Mouse (Mus musculus) inflammation-experienced regulatory T-cells, adult 6 months (primary cell): ENCODE data around the gene Olfr1269. TPM values are rescaled to one million over a fixed set of nuclear protein-coding genes. Genes with fewer than 3 reads are reported as not detected.

Experiments
- ATAC-seq: one replicate; pipeline ENCODE4 v1.8.0; 2017
- polyA plus RNA-seq, 3 experiments: library from polyadenylated mRNA; unstranded; fragments of 100-300 nt; shearing (Covaris generic); gene quantifications; one replicate each; pipeline ENCODE4 v1.2.1; 2017

The Olfr1269 gene
- polyA plus RNA-seq = under 1 TPM in 1 of 3 experiments, not detected in 2; 0.34 TPM

DNA sequence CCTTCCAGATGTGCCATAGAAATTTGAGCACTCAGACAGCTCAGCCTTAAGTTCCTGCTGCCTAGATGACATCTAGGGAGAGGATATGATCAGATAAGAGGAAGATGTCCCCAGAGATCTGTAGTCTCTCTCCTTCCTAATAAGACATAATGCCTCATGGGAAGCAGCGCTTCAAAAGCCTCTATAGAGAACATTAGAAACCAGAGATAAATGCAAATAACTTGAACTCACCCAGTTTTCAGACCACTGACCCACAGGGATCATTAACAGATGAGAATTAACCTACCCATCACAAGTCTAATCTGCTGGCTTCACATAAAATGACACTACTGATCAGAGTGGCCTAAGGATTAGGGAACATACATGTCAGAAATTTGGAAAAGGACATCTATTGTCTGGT lies at the start of gene Olfr1269:
Gene Olfr1269 (minus strand): TSS at position 101 of the 400 bp plus-strand sequence.
- no peak for ATAC-seq

DNA sequence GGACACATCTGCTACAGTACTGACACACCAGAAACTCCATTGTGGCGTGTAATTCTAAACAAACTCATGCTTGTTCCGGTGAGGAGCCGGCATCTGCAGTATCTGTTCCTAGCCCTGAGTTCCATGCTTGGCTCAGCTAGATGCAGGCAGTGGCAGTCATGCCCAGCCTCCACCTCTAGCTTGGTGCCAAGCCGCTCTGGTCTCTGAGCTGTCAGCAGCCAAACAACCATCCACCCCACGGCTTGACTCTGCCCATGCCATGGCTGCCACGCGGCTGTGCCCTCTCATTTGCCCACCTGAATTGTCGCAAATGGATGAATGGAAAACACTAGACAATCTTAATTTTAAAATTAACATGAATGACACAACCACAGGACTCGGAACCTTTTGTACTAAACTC lies 32.7 kb upstream of the Olfr1269 start:
- no peak for ATAC-seq

DNA sequence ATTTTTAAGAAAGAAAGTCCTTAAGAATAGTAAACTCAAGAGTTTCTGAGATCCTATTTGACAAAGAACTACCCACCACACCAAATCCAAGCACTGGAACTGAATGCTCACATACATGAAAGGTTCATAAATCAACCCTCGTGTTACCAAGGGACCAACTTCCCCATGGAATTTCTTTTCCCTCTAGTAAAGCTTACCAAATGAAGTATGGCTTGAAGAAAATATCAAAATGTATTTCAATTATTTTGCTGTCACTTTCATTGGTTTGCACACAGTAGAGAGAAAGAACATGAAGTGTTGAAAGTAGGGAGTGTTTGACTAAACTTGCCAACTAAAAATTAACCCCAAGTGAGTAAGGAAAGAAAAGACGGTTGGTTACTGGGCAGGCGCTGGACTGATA lies 31.8 kb upstream of the Olfr1269 start, which contains the start of gene Olfr1270:
Gene Olfr1270 (minus strand): TSS at position 101 of the 400 bp plus-strand sequence.
- ATAC-seq = no peak

DNA sequence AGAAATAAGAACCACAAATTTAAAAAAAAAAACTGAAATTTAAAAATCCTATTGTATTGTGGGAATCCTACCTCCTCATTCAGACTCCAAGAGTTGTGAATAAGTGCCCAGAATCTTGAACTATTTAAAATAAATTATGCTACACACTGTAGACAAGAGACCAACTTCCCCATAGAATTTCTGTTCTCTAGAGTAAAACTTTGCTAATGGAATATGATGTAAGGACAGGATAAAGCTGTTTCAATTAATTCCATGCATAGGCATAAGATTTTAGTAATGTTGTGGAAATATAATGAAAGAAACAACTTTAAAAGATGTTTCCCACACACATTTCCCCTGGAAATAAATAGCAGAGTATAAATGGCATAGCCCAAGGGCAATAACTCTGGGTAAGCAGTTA lies 21.0 kb upstream of the Olfr1269 start, which contains the start of gene Olfr32:
Gene Olfr32 (minus strand): TSS at position 101 of the 400 bp plus-strand sequence.
- no peak for ATAC-seq

DNA sequence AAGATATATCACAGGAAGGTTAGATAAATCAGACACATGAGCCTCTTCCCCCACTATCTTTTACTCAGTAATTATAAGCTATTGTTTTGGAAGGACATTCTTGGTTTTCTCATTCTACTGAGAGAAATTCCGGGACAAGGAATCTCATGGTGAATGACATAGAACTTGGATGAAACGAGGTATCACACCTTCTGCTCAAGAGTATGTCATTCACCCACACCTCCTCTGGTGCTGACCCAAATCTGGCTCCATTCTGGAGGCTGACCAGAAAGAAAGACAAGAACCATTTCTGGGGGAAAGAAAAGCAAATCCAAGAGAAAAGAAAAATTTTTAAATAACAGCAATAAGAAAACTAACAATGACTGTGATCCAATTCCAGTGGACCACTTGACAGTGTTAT lies 51.1 kb downstream of the Olfr1269 start:
- ATAC-seq = no peak

Other genes starting within 250 kb of the Olfr1269 start
- gene Olfr1257, start 243.0 kb downstream of the Olfr1269 start, polyA plus RNA-seq = not detected
- gene Olfr1258, start 194.1 kb downstream of the Olfr1269 start, polyA plus RNA-seq = not detected
- not detected for gene Olfr1259, start 172.7 kb downstream of the Olfr1269 start, polyA plus RNA-seq
- not detected for gene Olfr1260, start 147.1 kb downstream of the Olfr1269 start, polyA plus RNA-seq
- not detected for gene Olfr1261, start 130.2 kb downstream of the Olfr1269 start, polyA plus RNA-seq
- not detected for gene Olfr1262, start 121.3 kb downstream of the Olfr1269 start, polyA plus RNA-seq
- gene Olfr1263, start 109.3 kb downstream of the Olfr1269 start, polyA plus RNA-seq = not detected
- not detected for gene Olfr1264, start 95.8 kb downstream of the Olfr1269 start, polyA plus RNA-seq
- gene Olfr1265, start 86.1 kb downstream of the Olfr1269 start, polyA plus RNA-seq = not detected
- gene Olfr140, start 57.8 kb downstream of the Olfr1269 start, polyA plus RNA-seq = not detected
- not detected for gene Olfr32, start 20.9 kb upstream of the Olfr1269 start, polyA plus RNA-seq
- not detected for gene Olfr1270, start 31.7 kb upstream of the Olfr1269 start, polyA plus RNA-seq
- not detected for gene Olfr1506, start 103.1 kb upstream of the Olfr1269 start, polyA plus RNA-seq
- gene Olfr142, start 136.2 kb upstream of the Olfr1269 start, polyA plus RNA-seq = not detected
- under 1 TPM in 1 of 3 experiments, not detected in 2; 0.05 TPM for gene Olfr1271, start 149.6 kb upstream of the Olfr1269 start, polyA plus RNA-seq
- gene Olfr1272, start 171.4 kb upstream of the Olfr1269 start, polyA plus RNA-seq = not detected
- not detected for gene Gm13769, start 200.8 kb upstream of the Olfr1269 start, polyA plus RNA-seq